8 mouse cellular contexts compared by ENCODE assay signal in genomic region chr11:117056958-117057357, GRCm38 (mm10). TPM values are rescaled to one million over a fixed set of nuclear protein-coding genes. Genes with fewer than 3 reads are reported as not detected.
DNase-seq lines count a peak whose midpoint lies in the region; ATAC-seq and TF ChIP-seq lines count a peak whose summit lies in the region.

No protein-coding gene starts in this region.

- 10% methylated on average over 9 of the region's 9 CpGs for WGBS in kidney, embryonic 14.5 days
- WGBS in liver, embryonic 14.5 days (ENCODE audit: insufficient replicate concordance) = 11% methylated on average over 9 of the region's 9 CpGs
- 8% methylated on average over 9 of the region's 9 CpGs for WGBS in neural tube, embryonic 14.5 days

- no peak overlapping the region for H3K4me2 ChIP-seq in kidney, embryonic 14.5 days (replicated peaks; ENCODE audit: low read depth, low read length)
- H3K4me2 ChIP-seq in liver, embryonic 14.5 days (ENCODE audit: low read depth) = no peak overlapping the region
- no peak overlapping the region for H3K4me2 ChIP-seq in neural tube, embryonic 14.5 days (ENCODE audit: low read depth, low read length)

- intact Hi-C loops in gastrocnemius, postnatal 14 days (cut with DNase I; ENCODE audit: low total_unique reads) = loop anchor here (2.0 kb wide), 1 partner anchor 138 kb away; the partner anchor contains the start of gene Mgat5b

- H3K9ac ChIP-seq in kidney, embryonic 14.5 days (ENCODE audit: low read depth, low read length) = no peak overlapping the region
- no peak overlapping the region for H3K9ac ChIP-seq in liver, embryonic 14.5 days (replicated peaks)
- 0 out of 2 replicates have a peak overlapping the region, but pooled peaks have one; percentile 8 for H3K9ac ChIP-seq in neural tube, embryonic 14.5 days (replicated peaks; ENCODE audit: low read depth, low read length)

- no peak overlapping the region for H3K27ac ChIP-seq in kidney, embryonic 14.5 days (ENCODE audit: low read depth, low read length)
- no peak overlapping the region for H3K27ac ChIP-seq in liver, embryonic 14.5 days
- peak overlapping the region; percentile 45 for H3K27ac ChIP-seq in neural tube, embryonic 14.5 days (ENCODE audit: low read depth, low read length)

- no peaks in the 10 kb centered on the region for H3K36me3 ChIP-seq in kidney, embryonic 14.5 days (ENCODE audit: control insufficient read depth, insufficient read depth, low read length)
- H3K36me3 ChIP-seq in liver, embryonic 14.5 days (replicated peaks; ENCODE audit: control insufficient read depth, insufficient read depth, low read depth) = no peaks in the 10 kb centered on the region
- no peaks in the 10 kb centered on the region for H3K36me3 ChIP-seq in neural tube, embryonic 14.5 days (ENCODE audit: control insufficient read depth, insufficient read depth, low read length)

- DNase-seq in 416B (ENCODE audit: low read depth) = peak; percentile 67
- peak; percentile 72 for DNase-seq in ZHBTc4 (ENCODE audit: low read depth, low spot score)
- DNase-seq in gastrocnemius, postnatal 14 days = peak; percentile 51
- no peak for DNase-seq in liver, embryonic 14.5 days (ENCODE audit: low read depth in 3 of 3, low spot score in 3 of 3)
- DNase-seq in thymus, postnatal 14 days = peak; percentile 65

- H3K4me3 ChIP-seq in kidney, embryonic 14.5 days (ENCODE audit: low read length) = no peak overlapping the region
- no peak overlapping the region for H3K4me3 ChIP-seq in liver, embryonic 14.5 days (ENCODE audit: insufficient read depth in 1 of 2, low read depth in 2 of 2, low read length in 2 of 2)
- H3K4me3 ChIP-seq in neural tube, embryonic 14.5 days (ENCODE audit: low read depth, low read length) = no peak overlapping the region

- H3K4me1 ChIP-seq in kidney, embryonic 14.5 days (ENCODE audit: control insufficient read depth, insufficient read depth, low read length) = no peaks in the 10 kb centered on the region
- peaks cover 5 to 16% of the 10 kb centered on the region in 2 experiments for H3K4me1 ChIP-seq in liver, embryonic 14.5 days (replicated peaks; ENCODE audit: control insufficient read depth in 2 of 2, insufficient read depth in 2 of 2, low read length in 1 of 2)
- peaks cover 11% of the 10 kb centered on the region for H3K4me1 ChIP-seq in neural tube, embryonic 14.5 days (ENCODE audit: control insufficient read depth, insufficient read depth, low read length)

- 0 out of 2 replicates have a peak, but pooled peaks cover 5% of the 10 kb centered on the region for H3K27me3 ChIP-seq in kidney, embryonic 14.5 days (ENCODE audit: control insufficient read depth, insufficient read depth, low read length)
- H3K27me3 ChIP-seq in liver, embryonic 14.5 days (ENCODE audit: control insufficient read depth, insufficient read depth, low read length) = no peaks in the 10 kb centered on the region
- no peaks in the 10 kb centered on the region for H3K27me3 ChIP-seq in neural tube, embryonic 14.5 days (ENCODE audit: control insufficient read depth, insufficient read depth, low read length)

- ATAC-seq in common myeloid progenitor, adult 5-6 weeks (replicated peaks; ENCODE audit: low read depth, poor library complexity, severe bottlenecking) = peak; percentile 71; the same call in 1 of the 2 replicates
- peak; percentile 34; the same call in 1 of the 2 replicates for ATAC-seq in kidney, embryonic 14.5 days (ENCODE audit: low FRiP score, low TSS enrichment)
- ATAC-seq in liver, embryonic 14.5 days (ENCODE audit: insufficient read depth) = no peak
- ATAC-seq in neural tube, embryonic 14.5 days (ENCODE audit: low read depth) = peak; percentile 57

- H3K9me3 ChIP-seq in kidney, embryonic 14.5 days (ENCODE audit: control insufficient read depth, low read length) = no peaks in the 10 kb centered on the region
- H3K9me3 ChIP-seq in liver, embryonic 14.5 days (ENCODE audit: control insufficient read depth, low read length) = no peaks in the 10 kb centered on the region
- no peaks in the 10 kb centered on the region for H3K9me3 ChIP-seq in neural tube, embryonic 14.5 days (ENCODE audit: control insufficient read depth, low read length)

- no peak for TF ChIP-seq EP300 in liver, embryonic 14.5 days (IDR thresholded peaks at IDR 0.05; ENCODE audit: low read depth)

- TF ChIP-seq CTCF in liver, embryonic 14.5 days (IDR thresholded peaks at IDR 0.05; ENCODE audit: low read depth) = peak; percentile 83

RNA-seq across cellular contexts. Expression of gene Sec14l1, which starts 58.0 kb away (rescaled TPM):
- total RNA-seq in common myeloid progenitor, adult 5-6 weeks (2017) = 9.4 and 13.0 TPM in 2 replicates
- 10 to 100 TPM; 58.1 to 58.7 TPM for total RNA-seq in gastrocnemius, postnatal 14 days (2021)
- 30.2 and 36.5 TPM in 2 replicates for polyA plus RNA-seq in kidney, embryonic 14.5 days (2014; fragmentation: Nextera tagmentation; extraction: Ambion mirVana)
- polyA plus RNA-seq in liver, embryonic 14.5 days (2012; rRNA removed) = 12.3 and 13.0 TPM in 2 replicates
- polyA plus RNA-seq in liver, embryonic 14.5 days (2014; fragmentation: Nextera tagmentation; extraction: Ambion mirVana) = 10.5 and 12.8 TPM in 2 replicates
- polyA plus RNA-seq in neural tube, embryonic 14.5 days (2014; fragmentation: Nextera tagmentation; extraction: Ambion mirVana) = 41.6 and 44.2 TPM in 2 replicates

Comparison
In these comparisons a context has a peak if more than half of its experiments do, and no peak if none do; other contexts are left out.
1. DNase-seq: peak in 416B (single experiment), ZHBTc4 (single experiment), gastrocnemius, postnatal 14 days (single experiment) and thymus, postnatal 14 days (single experiment); none in liver, embryonic 14.5 days (0 of 3).